38 mouse cellular contexts compared by ENCODE assay signal in genomic region chr19:12091913-12092312, GRCm38 (mm10). TPM values are rescaled to one million over a fixed set of nuclear protein-coding genes. Genes with fewer than 3 reads are reported as not detected.
"Had no signal": no experiment of that assay in that cellular context is flagged by ENCODE, and none has a peak within 500 bp of the region (broad histone marks: within the 10 kb centered on the region; RNA-seq: fewer than 3 reads in every experiment).

Gene Olfr1426, minus strand, starts transcription at chr19:12092013.

- DNase-seq: left cerebral cortex, postnatal 4 days; liver; liver, embryonic 13.5 days; liver, postnatal 0 days; lung, adult 18-20 months; lung, adult 2 months; lung, embryonic 14.5 days; lung, postnatal 10 days; lung, postnatal 14 days; lung, postnatal 36 days; lung, postnatal 4 days; midbrain, embryonic 14.5 days had no signal

- H3K27ac ChIP-seq: limb, embryonic 10.5 days; limb, embryonic 12.5 days; limb, embryonic 13.5 days; limb, embryonic 15.5 days; liver, embryonic 12.5 days; liver, embryonic 13.5 days; liver, embryonic 14.5 days; liver, embryonic 15.5 days; lung, embryonic 15.5 days; macrophage; midbrain, embryonic 10.5 days; midbrain, embryonic 12.5 days; midbrain, embryonic 13.5 days; midbrain, embryonic 15.5 days; neural tube, embryonic 12.5 days had no signal

- H3K4me3 ChIP-seq: limb, embryonic 10.5 days; limb, embryonic 12.5 days; limb, embryonic 13.5 days; limb, embryonic 15.5 days; liver, embryonic 12.5 days; liver, embryonic 13.5 days; liver, embryonic 15.5 days; lung, embryonic 15.5 days; megakaryocyte, embryonic 14.5 days; midbrain, embryonic 10.5 days; midbrain, embryonic 12.5 days; midbrain, embryonic 13.5 days; midbrain, embryonic 15.5 days; myocyte; neural tube, embryonic 12.5 days had no signal

RNA-seq across cellular contexts. Expression of gene Olfr1426, which starts in this region (rescaled TPM):
- total RNA-seq: left cerebral cortex, postnatal 10 days; left cerebral cortex, postnatal 14 days; left cerebral cortex, postnatal 25 days; left cerebral cortex, postnatal 36 days; left cerebral cortex, postnatal 4 days; liver, adult 2 months; megakaryocyte progenitor cell, adult 5-6 weeks; megakaryocyte, adult 5-6 weeks; megakaryocyte-erythroid progenitor cell, adult 5-6 weeks; midbrain, postnatal 0 days; monocyte, adult 5-6 weeks had no signal
